Mouse (Mus musculus) lung, postnatal 25 days (tissue): Measurements from ENCODE around the gene Ptprm.

Source experiments
- DNase-seq: peaks from one replicate; pipeline ENCODE4 v3.0.0; 2022; ENCODE audit warnings: low spot score

Ptprm gene

GRCm38 (mm10) chr17:66769365-66770363, 584.6 kb downstream of the Ptprm start:
- no peak for DNase-seq

DNA sequence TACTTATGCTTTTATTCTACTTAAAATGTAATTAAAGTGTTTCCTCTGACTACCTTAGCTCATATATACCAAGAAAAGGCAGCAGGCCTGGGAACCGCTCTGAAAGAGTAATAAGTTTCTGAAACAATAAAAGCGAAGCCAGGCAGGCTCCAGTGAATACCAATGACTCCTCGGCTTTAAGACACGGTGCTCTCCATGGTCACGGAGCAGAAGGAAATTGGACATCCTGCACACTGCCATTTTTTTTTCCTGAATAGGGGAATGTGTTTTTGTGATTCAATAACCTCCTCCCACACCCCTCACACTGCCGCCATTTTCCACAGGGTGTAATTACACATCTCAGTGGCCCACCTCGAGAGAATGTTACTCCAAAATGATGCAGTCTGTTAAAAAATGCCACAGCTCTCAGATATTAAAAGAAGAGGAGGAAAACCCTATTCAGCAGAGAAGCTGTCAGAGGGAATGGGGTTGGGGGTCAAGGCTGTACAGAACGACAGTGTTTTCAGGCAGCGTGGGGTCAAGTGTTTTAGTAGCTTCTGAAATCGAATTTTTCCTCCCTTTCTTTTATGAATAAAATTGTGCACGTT, 585.5 kb downstream of the Ptprm start:
- no peak for DNase-seq

DNA sequence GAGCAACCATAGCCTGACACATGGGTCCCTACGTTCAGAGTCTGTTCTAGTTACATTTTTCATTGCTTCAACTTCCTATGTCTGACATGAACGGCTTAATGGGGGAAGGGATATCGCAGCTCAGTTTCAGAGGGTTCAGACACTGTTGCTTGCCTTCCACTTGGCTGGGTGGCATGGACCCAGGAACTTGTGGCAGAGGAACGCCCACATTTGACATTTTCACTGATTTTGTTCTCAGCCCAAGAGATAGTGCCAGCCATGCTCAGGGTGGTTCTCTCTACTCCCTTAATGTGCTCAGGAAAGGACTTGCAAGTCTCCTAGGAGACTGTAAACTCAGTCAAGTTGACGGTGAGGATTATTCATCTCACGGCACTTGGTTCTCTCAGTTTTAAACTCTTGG, 588.1 kb downstream of the Ptprm start:
- DNase-seq: no peak

- no peak for DNase-seq
These were observed 589.8 kb downstream of the Ptprm start for GRCm38 (mm10) chr17:66764435-66764834.

DNA sequence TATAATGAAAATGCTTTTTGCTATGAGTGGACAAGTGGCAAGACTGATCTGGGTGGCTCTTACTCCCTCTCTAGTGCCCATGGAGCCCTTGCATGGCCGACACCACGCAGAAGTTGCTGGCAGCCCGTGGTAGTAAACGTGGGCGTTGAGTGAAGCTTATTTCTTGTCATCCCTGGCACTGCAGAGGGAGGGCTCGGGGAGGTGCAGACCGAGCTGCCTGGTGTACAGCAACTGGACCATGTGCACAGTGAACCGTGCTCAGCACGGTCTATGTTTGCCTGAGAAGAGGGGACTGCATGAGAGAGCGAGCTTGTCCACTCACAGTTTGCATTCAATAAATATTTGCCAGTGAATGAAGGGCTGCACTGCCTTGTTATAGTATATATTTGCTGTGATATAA, 591.5 kb downstream of the Ptprm start:
- no peak for DNase-seq

DNA sequence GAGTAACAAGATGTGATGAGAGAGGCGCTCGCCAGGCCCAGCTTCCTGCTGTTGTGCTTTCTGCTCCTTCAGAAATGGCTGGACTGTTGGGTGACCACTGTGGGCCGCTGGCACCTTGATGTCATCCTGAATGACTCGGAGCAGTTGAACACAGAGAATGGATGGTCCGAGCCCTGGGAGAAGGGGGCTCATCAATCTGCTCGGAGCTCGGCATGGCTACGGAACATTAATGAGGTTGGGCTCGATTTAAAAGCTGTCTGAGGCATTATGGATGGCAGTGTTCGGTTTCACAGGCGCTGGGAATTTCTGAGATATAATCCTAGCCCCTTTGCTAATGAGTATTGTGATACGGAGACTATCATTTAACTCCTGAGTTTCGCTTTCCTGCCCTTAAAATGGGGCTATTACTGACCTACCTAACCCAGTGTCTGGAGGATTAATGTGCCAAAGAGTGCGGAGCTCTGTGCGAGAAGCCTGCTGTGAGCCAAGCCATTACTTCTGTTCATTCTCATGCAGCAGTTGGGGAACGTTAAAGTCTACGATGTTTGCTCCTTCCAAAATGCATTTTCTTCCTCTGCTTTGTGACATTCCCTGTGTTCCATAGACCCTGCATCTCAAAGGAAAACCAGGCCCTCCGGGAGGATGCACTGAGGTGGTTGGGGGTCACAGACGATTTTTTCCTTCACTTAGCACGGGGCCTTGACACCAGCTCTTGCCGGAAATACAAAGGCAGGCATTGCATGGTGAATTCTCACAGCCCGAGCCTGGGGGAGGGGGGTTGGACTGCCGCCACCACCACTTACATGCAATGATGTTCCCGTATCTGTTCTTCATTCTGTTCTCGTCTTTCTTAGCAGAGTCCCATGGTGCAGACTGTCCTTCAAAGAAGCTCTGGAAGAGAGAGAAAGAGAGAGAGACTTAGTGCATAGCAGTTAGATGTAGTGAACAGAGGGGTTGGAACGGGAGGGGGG, 592.6 kb downstream of the Ptprm start:
- no peak for DNase-seq

DNA sequence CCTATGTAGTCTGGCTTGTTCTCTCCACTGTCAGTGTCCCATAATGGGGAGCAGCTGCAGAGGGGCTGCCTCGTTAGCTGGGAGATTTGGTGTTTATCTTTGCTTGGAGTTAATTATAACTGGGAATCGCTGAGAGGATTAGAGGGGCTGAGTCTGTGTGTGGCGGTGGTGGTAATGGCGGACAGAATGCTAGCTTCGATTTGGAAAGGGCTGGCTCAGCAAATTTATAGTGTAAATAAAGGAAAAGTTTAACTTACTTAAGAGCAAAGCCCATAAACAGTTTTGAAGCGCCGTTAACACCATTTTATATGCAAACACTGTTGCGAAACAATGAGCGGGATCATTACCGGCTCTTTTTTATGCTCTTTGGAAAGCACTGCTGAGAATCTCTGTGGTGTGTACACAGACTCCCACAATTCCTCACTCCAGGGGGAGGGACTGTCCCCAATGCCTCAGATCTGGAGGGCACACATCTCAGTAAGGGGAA, 597.2 kb downstream of the Ptprm start:
- DNase-seq: peak; percentile 22

GRCm38 (mm10) chr17:66756500-66756899, 597.8 kb downstream of the Ptprm start:
- DNase-seq: no peak

DNA sequence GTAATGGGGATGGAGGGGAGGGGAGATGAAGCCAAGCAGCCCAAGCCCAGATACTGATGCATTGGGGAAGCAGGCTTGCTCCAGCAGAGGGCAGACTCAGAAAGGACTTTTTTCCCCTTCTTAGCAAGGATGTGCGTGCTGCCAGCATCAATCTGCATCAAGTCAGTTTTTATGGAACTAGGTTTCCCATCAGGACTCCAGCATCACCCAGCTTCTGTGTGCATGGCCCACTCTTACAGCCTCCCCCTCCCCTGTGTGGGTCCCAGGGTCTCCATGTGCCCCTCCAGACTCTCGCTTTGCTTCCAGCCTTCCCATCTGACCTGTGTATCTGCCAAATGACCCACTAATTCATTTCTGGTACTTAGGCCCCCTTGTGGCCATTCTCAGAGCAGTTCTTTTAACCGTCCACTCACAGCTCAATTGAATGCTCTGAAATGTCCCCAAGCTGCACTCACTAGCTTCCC, 599.0 kb downstream of the Ptprm start:
- DNase-seq: peak; percentile 48

- DNase-seq: no peak
These were observed 599.9 kb downstream of the Ptprm start for GRCm38 (mm10) chr17:66754208-66754865.

DNA sequence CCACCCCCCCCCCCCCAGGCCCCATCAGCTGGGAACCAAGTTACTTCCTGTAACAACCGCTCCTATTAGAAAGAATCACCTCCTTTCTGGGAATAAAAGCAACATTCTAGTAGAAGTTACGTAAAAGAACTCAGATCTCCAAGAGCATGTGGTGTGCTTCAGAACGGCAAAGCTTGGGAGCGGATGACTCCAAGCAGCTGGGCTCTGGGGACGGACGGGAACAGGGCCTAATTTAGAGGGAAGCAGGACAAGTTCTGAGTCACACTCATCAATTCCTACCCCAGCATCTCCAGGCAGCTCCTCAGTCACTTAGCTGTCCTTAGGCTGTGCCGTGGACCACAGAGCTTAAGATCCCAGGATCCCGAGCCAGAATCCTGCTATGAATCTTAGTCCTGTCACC, 602.5 kb downstream of the Ptprm start:
- no peak for DNase-seq

DNA sequence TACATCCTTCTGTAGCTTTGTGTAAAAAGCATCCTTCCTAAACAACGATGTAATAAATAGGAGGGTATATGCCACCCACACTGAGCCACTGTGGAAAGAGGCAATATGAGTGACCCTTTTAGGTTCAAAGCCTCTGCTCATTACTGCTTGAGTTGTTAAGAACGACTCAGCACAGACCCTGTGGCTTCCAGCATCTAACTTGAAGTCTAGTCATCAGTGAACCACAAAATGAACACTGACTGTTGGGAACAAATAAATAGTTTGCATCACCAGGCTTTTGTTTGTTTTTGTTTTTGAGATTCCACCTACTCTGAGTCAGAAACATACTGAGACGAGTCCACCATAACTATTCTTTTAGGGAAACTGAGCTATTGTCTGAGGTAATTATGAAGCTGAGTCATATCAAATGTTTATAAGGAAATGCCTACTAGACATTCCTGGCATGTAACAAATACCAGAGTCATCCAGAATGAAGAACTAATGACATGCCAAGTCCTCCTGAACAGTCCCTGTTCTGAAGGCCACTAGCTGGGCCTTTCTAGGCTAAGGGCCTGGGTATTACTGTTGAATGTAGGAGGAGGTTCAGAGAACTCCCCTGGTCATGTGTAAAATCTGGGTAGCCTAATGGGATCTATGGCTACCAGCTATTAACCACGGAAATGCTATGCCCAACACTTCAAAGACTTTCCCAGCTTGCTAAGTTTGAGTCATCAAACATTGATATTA, 603.6 kb downstream of the Ptprm start:
- DNase-seq: peak; percentile 13

GRCm38 (mm10) chr17:66749976-66750375, 604.3 kb downstream of the Ptprm start:
- no peak for DNase-seq

DNA sequence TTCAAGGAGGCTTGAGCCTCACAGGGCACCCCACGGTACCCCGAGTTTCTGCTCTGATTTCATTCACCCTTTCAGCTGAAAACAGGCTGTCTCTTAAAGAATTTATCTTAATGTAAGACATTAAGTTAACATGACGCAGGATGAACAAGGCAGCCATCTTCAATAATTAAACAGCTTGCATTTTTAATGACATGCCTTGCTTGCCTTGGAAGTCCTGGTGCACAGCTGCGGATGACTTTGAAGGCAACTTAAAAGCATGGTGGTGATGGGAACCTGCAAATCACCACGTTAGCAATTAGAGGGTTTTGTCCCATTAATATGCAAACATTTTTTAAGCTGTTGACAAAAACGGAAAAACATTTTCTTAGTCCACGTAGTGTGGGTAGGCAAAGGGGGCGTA, 607.8 kb downstream of the Ptprm start:
- DNase-seq: no peak

DNA sequence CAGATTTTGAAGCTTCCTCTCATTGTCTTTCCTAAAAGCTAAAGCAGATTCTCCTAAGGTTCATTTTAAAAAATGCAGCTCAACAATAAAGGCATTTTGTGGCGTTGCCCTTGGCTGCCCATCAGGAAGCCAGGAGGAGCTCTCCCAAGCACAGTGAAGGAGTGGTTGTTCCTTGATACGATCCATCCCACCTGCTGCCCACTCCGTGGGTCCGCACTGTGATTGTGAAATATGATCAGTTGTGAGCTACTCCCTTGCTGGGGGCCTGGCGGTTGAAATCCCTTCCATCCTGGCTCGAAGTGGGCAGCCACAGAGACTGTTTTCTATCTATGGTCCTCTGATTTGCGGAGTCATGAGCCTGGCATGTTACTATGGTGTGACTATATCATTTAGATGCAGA, 610.9 kb downstream of the Ptprm start:
- DNase-seq: no peak

DNA sequence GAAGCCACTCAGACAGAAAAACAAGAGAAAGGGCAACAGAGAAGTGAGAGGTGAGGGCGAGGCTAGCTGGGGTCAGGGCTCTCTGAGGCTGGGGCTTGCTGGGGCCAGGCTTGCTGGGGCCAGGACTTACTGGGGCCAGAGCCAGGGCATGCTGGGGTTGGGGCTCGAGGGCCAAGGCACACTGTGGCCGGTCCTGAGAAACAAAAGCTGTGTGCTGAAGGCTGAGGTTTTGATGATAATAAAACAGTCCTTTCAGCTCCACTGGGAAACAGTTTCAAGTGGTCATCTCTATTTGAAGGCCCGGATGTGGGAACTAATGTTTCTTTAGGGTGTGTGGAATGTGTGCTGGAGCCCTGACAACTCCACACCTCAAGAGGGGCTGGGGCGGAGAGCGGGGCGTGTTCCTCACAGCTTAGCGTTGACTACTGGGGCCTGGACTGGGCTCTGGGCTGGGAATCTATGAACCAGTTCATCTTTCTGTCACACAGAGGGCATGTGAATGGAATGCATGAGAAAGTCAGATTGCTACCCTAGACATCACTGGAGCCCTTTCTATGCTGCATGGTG, 615.4 kb downstream of the Ptprm start:
- peak; percentile 51 for DNase-seq

- DNase-seq: no peak
These were observed 615.9 kb downstream of the Ptprm start for GRCm38 (mm10) chr17:66738331-66738730.

DNA sequence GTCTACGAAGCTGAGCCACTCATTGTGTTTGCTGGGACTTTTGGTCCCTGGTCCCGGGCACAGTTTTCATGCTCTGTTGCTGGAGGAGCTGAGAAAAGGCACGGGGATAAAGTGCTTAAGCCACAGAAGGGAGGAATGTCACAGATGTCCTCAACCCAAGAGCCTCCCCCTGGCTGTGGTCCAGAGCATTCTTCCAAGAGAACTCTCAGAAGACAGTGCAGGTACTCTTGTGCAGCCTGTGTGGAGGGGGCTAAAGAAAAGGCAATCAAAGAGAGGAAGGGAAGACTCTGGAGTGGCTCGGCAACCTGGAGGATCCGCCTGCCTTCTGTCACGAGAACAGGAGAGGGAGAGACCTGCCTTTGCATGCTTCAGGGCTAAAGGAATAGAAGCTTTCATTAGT, 617.8 kb downstream of the Ptprm start:
- no peak for DNase-seq

DNA sequence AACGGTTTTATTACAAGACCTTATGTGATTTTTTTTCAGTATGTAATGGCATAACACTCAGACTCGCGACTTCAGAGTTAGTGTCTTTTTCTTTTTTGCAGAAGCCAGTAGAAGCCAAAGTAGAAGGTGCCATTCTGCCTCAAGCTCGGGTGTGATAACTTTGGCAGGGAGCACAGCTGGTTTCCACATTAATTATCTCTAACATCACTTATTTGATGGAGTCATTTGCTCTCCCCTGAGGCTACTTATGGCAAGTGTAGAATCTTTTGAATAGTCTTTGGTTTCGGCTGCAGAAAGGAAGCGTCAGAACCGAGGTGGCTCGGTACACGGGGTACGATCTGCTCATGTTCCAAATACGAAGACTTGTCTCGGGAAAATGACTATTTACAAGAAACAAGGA, 620.7 kb downstream of the Ptprm start:
- DNase-seq: no peak

- DNase-seq: no peak
These were observed 624.3 kb downstream of the Ptprm start for GRCm38 (mm10) chr17:66729979-66730378.
